ENCODE assay signal across 8 mouse cellular contexts in the genomic region with DNA sequence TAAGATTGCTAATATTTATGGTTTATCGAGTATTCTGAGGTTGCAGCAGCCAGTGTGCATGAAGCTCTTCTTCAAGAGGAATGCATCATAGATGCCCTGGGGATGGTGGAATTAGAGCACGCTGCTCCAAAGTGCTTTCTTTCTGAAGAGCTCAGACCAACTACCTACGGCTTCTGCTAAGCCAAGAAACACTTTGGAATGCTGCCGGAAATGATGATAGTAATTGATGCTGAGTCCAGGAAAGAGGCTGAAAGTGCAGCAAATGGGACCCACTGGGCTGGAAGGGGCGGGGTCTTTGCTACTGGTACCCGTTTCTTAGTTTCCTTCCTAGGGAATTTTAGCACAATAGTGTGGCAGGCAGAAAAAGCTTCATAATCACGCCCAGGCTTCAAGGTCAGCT.
DNase-seq lines count a peak whose midpoint lies in the region; ATAC-seq and TF ChIP-seq lines count a peak whose summit lies in the region.

No protein-coding gene starts in this region.

- no peak for TF ChIP-seq POLR2A in kidney, adult 2 months (IDR thresholded peaks at IDR 0.05; ENCODE audit: low read depth, low read length)

- no peaks in the 10 kb centered on the region for H3K36me3 ChIP-seq in forebrain, embryonic 12.5 days (replicated peaks)
- H3K36me3 ChIP-seq in kidney, adult 2 months (ENCODE audit: control insufficient read depth, insufficient read depth, low read length) = no peaks in the 10 kb centered on the region
- no peaks in the 10 kb centered on the region for H3K36me3 ChIP-seq in neural tube, embryonic 14.5 days (ENCODE audit: control insufficient read depth, insufficient read depth, low read length)

- H3K27me3 ChIP-seq in forebrain, embryonic 12.5 days = no peaks in the 10 kb centered on the region
- H3K27me3 ChIP-seq in kidney, adult 2 months (replicated peaks; ENCODE audit: control insufficient read depth, insufficient read depth, low read length) = no peaks in the 10 kb centered on the region
- no peaks in the 10 kb centered on the region for H3K27me3 ChIP-seq in neural tube, embryonic 14.5 days (ENCODE audit: control insufficient read depth, insufficient read depth, low read length)

- no peak for ATAC-seq in forebrain, embryonic 12.5 days (ENCODE audit: low FRiP score)
- peak; percentile 11; the same call in 1 of the 2 replicates for ATAC-seq in neural tube, embryonic 14.5 days (ENCODE audit: low read depth)

- 67% methylated on average over 7 of the region's 7 CpGs for WGBS in forebrain, embryonic 12.5 days
- WGBS in kidney, adult 2 months = 59% methylated on average over 7 of the region's 7 CpGs
- 47% methylated on average over 7 of the region's 7 CpGs for WGBS in neural tube, embryonic 14.5 days

- H3K9me3 ChIP-seq in forebrain, embryonic 12.5 days = no peaks in the 10 kb centered on the region
- H3K9me3 ChIP-seq in neural tube, embryonic 14.5 days (ENCODE audit: control insufficient read depth, low read length) = no peaks in the 10 kb centered on the region

- no peak for DNase-seq in layer of hippocampus, adult 2 months (ENCODE audit: low spot score in 2 of 2)
- no peak for DNase-seq in layer of hippocampus, adult 18-20 months (ENCODE audit: low spot score in 2 of 2)
- peak; percentile 80 for DNase-seq in kidney, adult 2 months
- DNase-seq in embryo, embryonic 11 days = no peak
- no peak for DNase-seq in spleen, adult 12 weeks (ENCODE audit: low spot score)
- DNase-seq in gastrocnemius, postnatal 4 days (ENCODE audit: low spot score in 2 of 2) = no peak

- TF ChIP-seq CTCF in layer of hippocampus, adult 2 months (conservative IDR thresholded peaks at IDR 0.05) = no peak
- TF ChIP-seq CTCF in kidney, adult 2 months (conservative IDR thresholded peaks at IDR 0.05; ENCODE audit: insufficient read depth, insufficient read length, low read depth, low read length) = no peak

- H3K9ac ChIP-seq in forebrain, embryonic 12.5 days = no peak overlapping the region
- H3K9ac ChIP-seq in neural tube, embryonic 14.5 days (replicated peaks; ENCODE audit: low read depth, low read length) = no peak overlapping the region

- H3K27ac ChIP-seq in layer of hippocampus, adult 2 months = peak overlapping the region; percentile 81
- H3K27ac ChIP-seq in forebrain, embryonic 12.5 days = peak overlapping the region; percentile 81
- H3K27ac ChIP-seq in kidney, adult 2 months (ENCODE audit: insufficient read depth, low read depth, low read length) = peak overlapping the region; percentile 16
- peak overlapping the region; percentile 76 for H3K27ac ChIP-seq in neural tube, embryonic 14.5 days (ENCODE audit: low read depth, low read length)

- peaks cover 69% of the 10 kb centered on the region for H3K4me1 ChIP-seq in forebrain, embryonic 12.5 days
- H3K4me1 ChIP-seq in kidney, adult 2 months (ENCODE audit: control insufficient read depth, insufficient read depth, low read length) = peaks cover 12% of the 10 kb centered on the region
- peaks cover 46% of the 10 kb centered on the region for H3K4me1 ChIP-seq in neural tube, embryonic 14.5 days (ENCODE audit: control insufficient read depth, insufficient read depth, low read length)

- H3K4me2 ChIP-seq in forebrain, embryonic 12.5 days = no peak overlapping the region
- no peak overlapping the region for H3K4me2 ChIP-seq in neural tube, embryonic 14.5 days (ENCODE audit: low read depth, low read length)

- no peak overlapping the region for H3K4me3 ChIP-seq in layer of hippocampus, adult 2 months
- H3K4me3 ChIP-seq in forebrain, embryonic 12.5 days (replicated peaks) = no peak overlapping the region
- H3K4me3 ChIP-seq in kidney, adult 2 months (ENCODE audit: insufficient read depth, low read depth, low read length) = no peak overlapping the region
- no peak overlapping the region for H3K4me3 ChIP-seq in neural tube, embryonic 14.5 days (ENCODE audit: low read depth, low read length)

Comparison
In these comparisons a context has a peak if more than half of its experiments do, and no peak if none do; other contexts are left out.
1. H3K27ac ChIP-seq: peak in every context shown above with its lines; median percentile 81 in layer of hippocampus, adult 2 months; 81 in forebrain, embryonic 12.5 days; 76 in neural tube, embryonic 14.5 days; 16 in kidney, adult 2 months.